Mouse (Mus musculus): ENCODE results near the gene Slc16a1.

GRCm38 (mm10) chr3:104599296-104600150, 38.9 kb upstream of the Slc16a1 start:
- TF ChIP-seq ZC3H11A (IDR thresholded peaks at IDR 0.05; ENCODE audit: borderline replicate concordance, low read depth, low read length), result no peak
- TF ChIP-seq HCFC1 (IDR thresholded peaks at IDR 0.05; ENCODE audit: borderline replicate concordance, insufficient read depth, low read length), result no peak
- no peak for TF ChIP-seq ZNF384 (IDR thresholded peaks at IDR 0.05; ENCODE audit: low read depth, low read length)

Measured in ES-E14 (cell line).